Mouse (Mus musculus): Measurements from ENCODE around the gene 2810004N23Rik. TPM values are rescaled to one million over a fixed set of nuclear protein-coding genes. Genes with fewer than 3 reads are reported as not detected.
"Not testable (repeated sequence)": the region's sequence is repeated elsewhere in the genome, so short reads cannot be mapped to it uniquely, and the experiment has no call there.

The 2810004N23Rik gene
- total RNA-seq, 2 experiments from 2014 or later, result 21.3 to 21.9 TPM

DNA sequence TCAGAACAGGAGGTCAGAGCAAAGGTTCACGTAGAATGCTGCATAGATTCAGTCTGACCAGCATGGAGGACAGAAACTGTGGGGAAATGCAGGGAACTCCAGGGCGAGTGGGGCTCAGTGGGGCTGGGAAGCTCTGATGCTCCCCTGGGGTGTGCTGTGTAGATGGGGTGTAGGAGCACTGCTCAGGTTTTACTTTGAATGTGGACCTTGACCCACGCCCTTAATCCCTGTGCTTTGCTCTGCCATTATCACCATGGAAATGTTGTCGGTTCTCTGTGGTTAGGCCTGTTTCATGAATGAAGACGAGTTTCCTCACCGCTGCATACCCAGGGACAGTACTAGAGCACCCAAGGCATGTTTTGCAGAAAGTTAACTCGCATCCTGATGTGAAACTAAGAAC, 8.6 kb upstream of the 2810004N23Rik start:
- intact Hi-C loops (cut with DNase I), result no loop called here
- DNase-seq (ENCODE audit: extremely low spot score in 1 of 2, low spot score in 2 of 2), result no peak

DNA sequence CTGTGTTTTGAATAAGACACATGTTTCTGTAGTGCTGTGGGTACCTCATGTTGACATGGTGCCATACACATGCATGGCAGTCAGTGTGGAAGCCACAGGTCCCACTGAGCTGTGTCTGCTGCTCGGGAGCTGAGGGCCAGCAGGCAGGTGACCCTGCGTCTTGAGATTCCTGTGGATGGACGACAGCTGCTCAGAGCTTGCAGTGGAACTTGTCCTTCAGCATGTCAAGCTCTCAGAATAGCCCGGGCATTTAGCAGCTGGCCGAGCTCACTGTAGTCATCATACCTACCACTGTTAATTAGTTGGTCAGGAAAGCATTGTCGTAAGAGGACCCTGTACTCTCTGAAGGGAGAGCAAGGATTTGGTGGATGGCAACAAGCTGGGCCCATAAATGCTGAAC, 6.8 kb upstream of the 2810004N23Rik start:
- intact Hi-C loops (cut with DNase I), result no loop called here
- DNase-seq (ENCODE audit: extremely low spot score in 1 of 2, low spot score in 2 of 2), result no peak

DNA sequence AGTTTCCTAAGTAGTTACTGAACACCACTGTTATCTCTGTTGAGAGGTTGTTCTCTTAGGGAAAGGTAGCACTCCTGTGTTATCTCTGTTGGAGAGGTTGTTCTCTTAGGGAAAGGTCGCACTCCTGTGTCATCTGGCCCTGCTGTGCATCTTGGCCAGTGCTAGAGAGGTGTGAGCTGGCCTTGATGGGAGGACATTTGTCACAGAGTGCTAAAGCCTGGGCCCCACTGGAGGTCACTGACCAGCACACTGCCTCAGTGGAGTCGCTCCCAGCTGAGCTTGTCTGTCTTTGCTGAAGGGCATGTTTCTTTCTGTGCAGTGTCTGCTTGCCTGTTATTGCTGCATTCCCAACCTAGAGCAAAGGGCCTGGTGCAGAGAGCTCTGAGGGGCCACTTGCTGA, 4.2 kb upstream of the 2810004N23Rik start:
- no peak for DNase-seq (ENCODE audit: extremely low spot score in 1 of 2, low spot score in 2 of 2)
- intact Hi-C loops (cut with DNase I), result no loop called here

DNA sequence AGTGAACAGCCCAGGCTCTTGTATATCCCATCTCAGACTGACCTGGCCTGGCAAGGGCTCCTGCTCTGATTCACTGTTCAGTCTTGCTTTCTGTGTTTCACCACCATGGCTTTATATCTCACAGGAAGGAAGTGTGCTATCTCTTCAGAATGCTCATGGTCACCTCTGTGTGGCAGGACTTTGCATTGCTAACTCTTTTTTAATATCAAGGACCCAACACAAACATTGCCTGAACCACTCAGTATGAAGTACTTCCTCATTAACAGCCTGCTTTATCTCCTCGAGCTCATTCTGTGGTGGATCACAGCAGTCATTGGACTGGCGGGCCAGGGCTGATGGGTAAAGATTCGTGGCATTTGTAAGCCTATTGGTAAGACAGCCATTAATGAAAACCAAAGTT, 3.7 kb upstream of the 2810004N23Rik start:
- intact Hi-C loops (cut with DNase I), result no loop called here
- DNase-seq (ENCODE audit: extremely low spot score in 1 of 2, low spot score in 2 of 2), result no peak

DNA sequence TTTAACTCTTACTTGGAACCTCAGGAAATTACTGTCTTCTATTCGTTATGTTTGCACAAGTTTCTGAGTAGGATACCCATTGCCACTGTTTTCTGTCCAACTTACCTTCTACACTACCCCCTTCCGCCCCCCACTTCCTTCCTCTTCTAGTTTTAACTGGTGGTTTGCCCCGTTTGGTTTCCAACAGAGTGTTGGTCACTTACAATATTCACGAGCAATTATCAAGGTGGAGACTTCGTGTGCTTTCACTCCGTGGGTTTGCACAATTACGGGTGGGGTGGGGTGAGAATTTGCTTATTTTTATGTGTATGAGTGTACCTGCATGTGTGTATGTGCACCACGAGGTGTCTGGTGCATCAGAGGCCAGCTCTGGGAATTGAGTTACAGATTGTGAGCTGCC, 809 bp upstream of the 2810004N23Rik start:
- DNase-seq (ENCODE audit: extremely low spot score in 1 of 2, low spot score in 2 of 2), result no peak
- intact Hi-C loops (cut with DNase I), result no loop called here

DNA sequence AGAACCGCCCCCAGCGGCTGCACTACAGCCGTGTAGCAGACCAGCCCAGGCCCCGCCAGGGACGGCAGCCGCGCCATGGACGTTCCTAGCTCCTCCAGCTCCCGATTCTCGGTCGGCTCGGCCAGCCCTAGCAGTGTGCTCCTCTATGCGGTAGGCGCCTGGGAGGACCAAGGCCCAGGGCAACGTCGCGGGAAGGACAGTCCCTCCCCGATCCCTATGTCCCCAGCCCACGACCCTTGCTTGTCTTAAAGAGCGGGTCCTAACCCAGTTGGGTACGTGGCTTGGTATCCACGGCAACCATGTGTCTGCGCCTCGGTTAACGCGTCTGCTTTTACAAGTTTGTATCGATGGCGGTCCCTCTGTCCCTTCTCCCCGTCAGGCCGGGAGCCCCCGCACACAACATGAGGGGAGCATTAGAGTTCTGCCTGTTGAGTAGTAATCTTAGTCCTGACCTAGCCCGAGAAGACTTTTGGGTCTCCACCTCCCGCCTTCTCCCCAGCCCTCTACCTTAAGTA, 300 bp upstream of the 2810004N23Rik start:
- intact Hi-C loops (cut with DNase I), result no loop called here

DNA sequence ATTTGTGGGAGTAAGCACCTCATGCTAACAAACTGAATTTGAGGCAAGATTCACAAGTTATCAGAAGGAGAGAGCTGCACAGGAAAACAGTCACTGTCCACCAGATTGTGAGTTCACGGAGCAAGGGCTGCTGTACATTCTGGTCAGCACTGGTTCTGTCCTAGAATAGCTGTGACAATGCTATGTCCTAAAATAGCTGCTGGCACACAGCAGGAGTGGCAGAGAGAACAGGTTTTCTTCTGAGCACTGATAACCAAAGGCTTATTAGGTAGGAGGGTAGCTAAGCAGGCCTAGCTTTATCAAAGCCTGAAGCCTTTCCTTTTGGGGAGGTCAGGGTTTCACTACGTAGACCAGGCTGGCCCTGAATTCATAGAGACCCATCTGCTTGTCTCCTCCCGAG, 2.7 kb downstream of the 2810004N23Rik start:
- intact Hi-C loops (cut with DNase I), result no loop called here

More for the DNA sequence above, 300 bp upstream of the 2810004N23Rik start:
- DNase-seq (ENCODE audit: extremely low spot score in 1 of 2, low spot score in 2 of 2), result peak in 1 of 2 experiments; percentile 27

DNA sequence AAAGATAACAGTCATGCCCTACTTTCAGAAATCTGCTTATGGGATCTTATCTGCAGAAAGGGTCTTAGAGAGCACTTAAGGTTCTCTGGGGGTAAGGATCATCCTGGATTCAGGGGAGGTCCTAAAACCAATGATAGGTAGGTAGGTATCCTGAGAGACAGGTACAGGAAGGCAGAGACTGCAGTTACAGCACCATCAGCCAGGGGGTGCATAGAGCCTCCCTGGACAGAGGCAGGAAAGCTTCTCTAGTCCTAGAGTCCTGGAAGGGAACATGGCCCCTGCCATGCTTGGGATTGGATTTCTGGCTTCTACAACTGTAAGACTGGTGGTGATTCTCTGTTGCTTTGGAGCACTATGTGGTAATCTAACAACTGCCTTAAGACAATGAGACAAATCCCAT, 3.5 kb downstream of the 2810004N23Rik start:
- intact Hi-C loops (cut with DNase I), result no loop called here

More for the DNA sequence above, 2.7 kb downstream of the 2810004N23Rik start:
- no peak for DNase-seq (ENCODE audit: extremely low spot score in 1 of 2, low spot score in 2 of 2)

DNA sequence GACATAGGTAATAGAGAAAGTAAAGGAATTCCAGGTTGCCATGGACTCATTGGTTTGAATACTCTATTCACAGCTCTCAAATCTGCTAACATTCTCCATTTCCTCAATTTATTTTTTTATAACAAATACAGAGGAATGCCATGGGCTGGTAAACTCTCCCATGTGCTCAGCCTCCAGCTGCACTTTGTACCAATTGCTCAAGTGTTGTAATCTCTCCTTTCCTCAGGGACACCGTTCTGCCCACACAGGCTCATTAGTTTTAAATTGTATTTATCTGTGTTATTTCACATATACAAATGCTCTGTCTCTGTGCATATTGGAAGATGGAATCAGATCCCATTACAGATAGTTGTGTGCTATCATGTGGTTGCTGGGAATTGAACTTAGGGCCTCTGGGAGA, 9.4 kb downstream of the 2810004N23Rik start:
- DNase-seq (ENCODE audit: extremely low spot score in 1 of 2, low spot score in 2 of 2), result no peak
- intact Hi-C loops (cut with DNase I), result no loop called here

More for the DNA sequence above, 3.5 kb downstream of the 2810004N23Rik start:
- no peak for DNase-seq (ENCODE audit: extremely low spot score in 1 of 2, low spot score in 2 of 2)

DNA sequence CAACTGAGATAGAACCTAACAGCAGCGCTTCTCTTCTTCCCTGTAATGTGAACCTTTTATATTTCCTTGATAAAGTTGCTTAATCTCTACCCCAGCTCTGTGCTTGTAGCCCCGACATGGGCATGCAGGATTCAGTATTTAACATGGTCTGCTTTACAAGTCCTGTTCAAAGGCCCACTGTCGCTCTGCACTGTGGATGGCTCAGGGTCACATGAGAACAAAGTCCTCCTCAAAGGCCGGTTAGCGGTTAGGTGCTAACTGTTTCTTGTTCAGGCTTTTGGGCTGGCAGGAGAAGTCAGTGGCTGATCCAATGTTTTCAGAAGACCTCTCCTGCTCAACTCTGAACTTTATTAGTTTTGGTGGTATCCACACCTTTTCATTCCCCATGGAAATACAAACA, 17.3 kb downstream of the 2810004N23Rik start:
- DNase-seq (ENCODE audit: extremely low spot score in 1 of 2, low spot score in 2 of 2), result no peak
- intact Hi-C loops (cut with DNase I), result no loop called here

DNA sequence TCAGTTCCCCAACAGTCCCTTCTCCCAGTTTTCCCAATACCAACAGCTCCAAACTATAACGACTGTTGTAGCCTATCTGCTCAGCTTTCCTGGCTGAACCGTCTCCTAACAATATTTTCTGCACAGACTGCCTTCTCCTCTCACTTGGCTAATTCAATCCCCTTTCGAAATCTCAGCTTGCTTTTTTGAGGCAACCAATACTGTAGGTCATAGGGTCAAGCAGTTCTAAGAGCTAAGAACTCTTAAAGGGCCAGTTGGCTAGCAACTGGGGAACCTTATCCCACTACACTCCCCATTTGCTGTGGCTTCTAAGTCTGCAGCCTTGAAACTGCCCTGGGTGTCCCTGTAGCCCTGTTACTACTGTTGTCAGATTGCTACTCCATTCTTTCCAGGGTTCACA, 17.8 kb downstream of the 2810004N23Rik start:
- DNase-seq (ENCODE audit: extremely low spot score in 1 of 2, low spot score in 2 of 2), result no peak
- intact Hi-C loops (cut with DNase I), result no loop called here

DNA sequence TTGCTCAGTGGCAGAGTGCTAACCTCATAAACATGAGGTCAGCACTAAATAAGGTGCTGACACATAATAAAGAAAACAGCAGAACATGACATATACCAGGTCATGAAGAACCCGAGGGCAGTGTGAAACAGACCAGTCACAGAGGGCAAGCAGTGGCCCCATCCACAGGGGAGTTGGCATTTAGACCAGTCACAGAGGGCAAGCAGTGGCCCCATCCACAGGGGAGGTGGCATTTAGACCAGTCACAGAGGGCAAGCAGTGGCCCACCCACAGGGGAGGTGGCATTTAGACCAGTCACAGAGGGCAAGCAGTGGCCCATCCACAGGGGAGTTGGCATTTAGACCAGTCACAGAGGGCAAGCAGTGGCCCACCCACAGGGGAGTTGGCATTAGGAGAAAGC, 20.0 kb downstream of the 2810004N23Rik start:
- intact Hi-C loops (cut with DNase I); DNase-seq (ENCODE audit: extremely low spot score in 1 of 2, low spot score in 2 of 2): not testable (repeated sequence)

DNA sequence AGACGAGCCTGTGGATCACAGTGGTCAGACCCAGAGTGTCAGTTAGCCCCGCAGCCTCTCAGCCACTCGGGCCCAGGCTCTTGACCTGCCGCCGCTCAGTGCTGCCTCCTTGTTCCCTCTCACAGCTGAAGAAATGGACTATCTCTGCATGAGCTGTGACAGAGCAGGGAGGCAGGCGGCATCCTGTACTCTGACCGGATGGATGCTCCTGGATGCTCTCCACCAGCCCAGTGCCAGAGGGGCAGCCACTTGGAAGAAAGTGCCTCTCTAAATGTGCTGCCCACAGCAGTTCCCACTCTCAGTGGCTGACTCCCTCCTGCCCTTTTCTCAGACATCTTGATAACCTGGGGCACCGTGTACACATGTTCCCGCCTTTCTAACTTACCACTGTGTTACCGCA, 21.1 kb downstream of the 2810004N23Rik start:
- intact Hi-C loops (cut with DNase I), result no loop called here

DNA sequence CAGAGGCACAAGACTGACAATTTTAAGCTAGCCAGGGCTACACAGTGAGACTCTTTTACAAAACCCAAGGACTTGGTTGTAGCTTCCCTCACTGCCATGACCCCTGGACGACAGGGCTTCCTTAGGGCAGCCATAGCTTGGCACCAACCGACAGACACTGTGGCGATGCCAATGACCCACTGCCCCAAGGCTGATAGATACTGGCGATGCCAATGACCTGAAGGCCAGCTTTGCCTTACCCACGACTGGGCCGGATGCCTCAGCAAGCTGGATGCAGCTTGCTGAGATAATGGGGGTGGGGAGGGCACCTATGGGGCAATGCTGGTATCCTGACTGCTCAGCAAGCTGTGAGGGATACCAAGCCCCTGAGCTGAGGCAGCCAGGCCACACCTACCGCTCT, 22.0 kb downstream of the 2810004N23Rik start:
- intact Hi-C loops (cut with DNase I), result no loop called here
- no peak for DNase-seq (ENCODE audit: extremely low spot score in 1 of 2, low spot score in 2 of 2)

More for the DNA sequence above, 21.1 kb downstream of the 2810004N23Rik start:
- no peak for DNase-seq (ENCODE audit: extremely low spot score in 1 of 2, low spot score in 2 of 2)

DNA sequence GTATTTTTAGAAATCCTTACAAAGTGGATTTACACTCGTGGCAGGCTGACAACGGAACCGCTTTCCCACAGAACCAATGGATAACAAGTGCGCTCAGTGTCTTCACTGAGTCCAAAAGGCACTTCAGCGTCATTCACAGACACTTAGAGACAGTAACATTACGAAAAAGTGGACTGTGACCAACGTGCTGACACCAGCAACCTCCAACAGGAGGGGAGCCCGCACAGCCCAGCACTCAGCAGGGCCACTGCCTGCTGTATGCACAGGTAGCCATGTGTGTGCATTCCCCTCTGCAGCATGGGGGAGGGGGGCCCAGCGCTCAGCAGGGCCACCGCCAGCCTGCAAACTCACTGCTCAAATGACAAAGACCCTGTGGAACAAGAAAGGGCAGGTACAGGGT, 23.5 kb downstream of the 2810004N23Rik start:
- intact Hi-C loops (cut with DNase I), result no loop called here
- DNase-seq (ENCODE audit: extremely low spot score in 1 of 2, low spot score in 2 of 2), result no peak

DNA sequence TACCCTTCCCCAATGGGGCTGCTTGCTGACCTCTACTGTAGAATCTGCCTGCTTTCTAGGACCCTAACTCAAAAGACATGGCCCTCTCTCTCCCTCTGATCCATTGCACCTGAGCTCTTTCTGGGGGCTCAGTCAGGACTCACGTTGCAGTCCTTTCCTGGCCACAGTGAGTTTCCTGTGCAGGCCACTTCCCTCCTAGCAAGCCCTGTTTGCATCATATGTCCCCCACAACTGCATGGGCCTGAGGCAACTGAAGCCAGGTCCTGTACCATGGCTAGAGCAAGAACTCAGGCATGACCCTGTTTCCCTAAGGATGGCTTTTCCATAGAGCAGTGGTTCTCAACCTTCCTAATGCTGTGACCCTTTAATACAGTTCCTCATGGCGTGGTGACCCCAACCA, 25.0 kb downstream of the 2810004N23Rik start:
- DNase-seq (ENCODE audit: extremely low spot score in 1 of 2, low spot score in 2 of 2), result no peak
- intact Hi-C loops (cut with DNase I), result no loop called here

DNA sequence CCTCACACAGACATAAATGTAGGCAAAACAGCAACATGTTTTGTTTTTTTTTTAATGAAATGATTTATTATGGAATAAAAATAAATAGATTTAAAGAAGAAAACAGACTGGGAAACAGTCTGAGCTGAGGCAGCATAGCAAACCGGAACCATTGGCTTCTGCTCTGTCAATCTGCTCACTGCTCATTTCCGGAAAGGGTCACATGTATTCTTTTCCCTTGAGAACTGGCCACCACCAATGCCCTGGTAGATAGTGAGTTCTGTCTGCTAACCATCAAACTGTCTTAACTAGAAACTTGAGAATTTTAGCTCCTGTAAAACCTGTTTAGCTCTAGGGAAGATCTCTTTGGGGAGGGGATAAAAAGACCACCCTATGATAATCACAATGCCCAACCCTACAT, 26.0 kb downstream of the 2810004N23Rik start:
- intact Hi-C loops (cut with DNase I), result no loop called here
- no peak for DNase-seq (ENCODE audit: extremely low spot score in 1 of 2, low spot score in 2 of 2)

DNA sequence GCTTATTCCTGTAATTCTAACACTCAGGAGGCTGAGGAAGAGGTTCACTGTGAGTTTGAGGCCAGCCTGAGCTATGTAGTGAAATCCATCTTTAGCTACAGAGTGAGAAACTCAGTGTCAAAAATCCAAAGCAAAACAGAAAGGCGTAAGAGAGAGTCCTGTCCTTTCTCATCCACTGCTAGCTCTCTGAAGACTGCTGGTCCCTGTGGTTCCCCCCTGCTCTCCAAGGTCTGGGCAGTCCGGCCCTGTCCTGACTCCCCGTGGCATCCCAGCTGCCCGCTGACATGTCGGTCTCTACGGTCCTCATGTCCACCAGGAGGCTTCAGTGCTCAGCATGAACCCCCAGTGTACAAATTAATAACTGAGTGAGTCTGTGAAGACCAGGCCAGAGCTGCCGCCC, 26.6 kb downstream of the 2810004N23Rik start:
- intact Hi-C loops (cut with DNase I), result no loop called here
- no peak for DNase-seq (ENCODE audit: extremely low spot score in 1 of 2, low spot score in 2 of 2)

DNA sequence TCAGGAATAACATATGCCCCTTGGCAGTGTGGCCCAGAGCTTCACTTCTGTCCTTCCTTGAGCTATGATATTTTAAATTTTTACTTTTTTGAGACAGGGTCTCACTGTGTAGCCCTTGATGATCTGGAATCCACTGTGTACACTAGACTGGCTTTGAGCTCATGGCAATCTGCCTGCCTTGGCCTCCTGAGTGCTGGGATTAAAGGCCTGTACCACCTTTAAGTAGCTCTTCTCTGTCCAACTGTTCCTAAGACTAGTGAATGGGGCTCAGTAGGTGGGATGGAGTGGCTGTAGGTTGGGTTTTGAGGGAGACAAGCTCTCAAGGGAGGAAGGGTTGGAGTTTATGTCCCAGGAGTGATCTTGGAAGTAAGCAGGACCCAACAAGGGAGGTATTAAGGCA, 27.1 kb downstream of the 2810004N23Rik start:
- no peak for DNase-seq (ENCODE audit: extremely low spot score in 1 of 2, low spot score in 2 of 2)
- intact Hi-C loops (cut with DNase I), result no loop called here

DNA sequence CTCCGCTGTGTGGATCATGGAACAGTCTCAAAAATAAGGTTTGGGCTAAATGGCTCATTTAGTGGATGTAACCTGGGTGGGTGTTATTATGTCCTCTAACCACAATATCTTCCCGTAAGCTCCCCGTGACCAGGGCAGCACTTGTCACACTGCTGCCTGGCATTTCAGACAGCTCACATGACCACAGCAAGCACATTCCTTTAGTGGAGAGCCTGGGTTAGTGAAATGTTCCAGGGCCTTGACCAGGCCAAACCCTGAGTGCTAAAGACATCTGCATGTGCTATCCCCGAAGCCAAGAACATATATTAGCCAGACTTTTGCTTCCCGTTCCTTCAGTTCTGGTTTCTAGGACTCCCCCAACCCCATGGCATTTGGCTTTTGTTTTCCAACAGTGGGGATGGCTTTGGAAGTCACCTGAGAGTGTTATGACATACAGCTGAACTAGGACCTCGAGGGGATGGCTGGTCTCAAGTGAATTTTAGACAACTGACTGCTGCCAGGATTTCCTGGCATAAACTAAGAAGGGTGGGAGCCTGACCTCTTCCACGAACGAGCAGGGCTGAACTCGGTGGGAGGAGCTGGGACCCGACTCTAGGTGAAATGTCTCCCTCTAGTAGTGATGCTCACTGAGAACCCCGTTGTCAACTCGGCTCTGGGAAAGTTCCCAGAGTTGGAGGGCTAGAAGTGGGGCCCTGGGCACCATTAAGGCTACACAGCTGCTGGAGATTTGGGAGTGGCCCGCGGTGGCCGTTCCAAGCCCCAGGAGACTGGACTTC, 29.3 kb downstream of the 2810004N23Rik start:
- DNase-seq (ENCODE audit: extremely low spot score in 1 of 2, low spot score in 2 of 2), result no peak
- intact Hi-C loops (cut with DNase I), result no loop called here

DNA sequence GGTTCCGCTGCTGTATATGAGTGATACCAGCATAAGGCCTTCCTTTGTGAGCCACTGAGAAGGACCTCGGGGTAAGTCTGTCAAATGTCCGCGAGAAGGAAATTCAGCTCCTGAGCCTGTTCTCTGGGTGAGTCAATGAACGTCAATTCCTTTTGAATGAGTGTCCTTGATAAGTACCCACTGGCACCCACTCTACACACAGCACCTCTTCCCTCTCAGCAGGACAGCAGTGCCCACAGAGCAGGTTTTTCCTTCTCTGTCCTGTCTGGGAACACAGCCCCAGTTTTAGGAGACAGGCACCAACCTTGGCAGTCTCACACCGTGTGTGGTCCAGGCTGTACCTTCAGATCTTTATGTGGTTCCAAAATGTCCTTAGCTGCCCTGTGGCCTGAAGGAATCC, 31.0 kb downstream of the 2810004N23Rik start:
- DNase-seq (ENCODE audit: extremely low spot score in 1 of 2, low spot score in 2 of 2), result peak in 1 of 2 experiments; percentile 10
- intact Hi-C loops (cut with DNase I), result no loop called here

All from left cerebral cortex, postnatal 10 days (tissue).